Mouse (Mus musculus) mouse trophoblast stem cell (cell line): ENCODE results near the gene Atxn2l.

Source experiments
- in situ Hi-C, 2 experiments: fragments of 300-500 bp; cut with MseI, MboI; formaldehyde crosslinking; loops; 2 replicates in 1 of 2; 3 replicates in 1 of 2; pipeline ENCODE4 v1.15.1; 2025

Atxn2l gene

GRCm38 (mm10) chr7:126463547-126463946 is 39.7 kb downstream of the Atxn2l start:
- in situ Hi-C loops: no loop called here

GRCm38 (mm10) chr7:126463004-126463403 is 40.2 kb downstream of the Atxn2l start, which contains the start of gene Atp2a1:
Gene Atp2a1, minus strand, starts transcription at chr7:126463108.
- in situ Hi-C loops: no loop called here

GRCm38 (mm10) chr7:126461626-126462025 is 41.6 kb downstream of the Atxn2l start:
- in situ Hi-C loops: no loop called here

- in situ Hi-C loops: no loop called here
Measured at GRCm38 (mm10) chr7:126460623-126461399, 42.4 kb downstream of the Atxn2l start.

GRCm38 (mm10) chr7:126458844-126459618 is 44.2 kb downstream of the Atxn2l start:
- in situ Hi-C loops: no loop called here

- in situ Hi-C loops: no loop called here
Measured at GRCm38 (mm10) chr7:126458225-126458624, 45.0 kb downstream of the Atxn2l start.

- in situ Hi-C loops: no loop called here
Measured at GRCm38 (mm10) chr7:126456382-126457266, 46.6 kb downstream of the Atxn2l start.

- in situ Hi-C loops: no loop called here
Measured at GRCm38 (mm10) chr7:126455242-126455641, 48.0 kb downstream of the Atxn2l start.

GRCm38 (mm10) chr7:126453861-126454260 is 49.4 kb downstream of the Atxn2l start:
- in situ Hi-C loops: no loop called here

GRCm38 (mm10) chr7:126452244-126452643 is 51.0 kb downstream of the Atxn2l start:
- in situ Hi-C loops: no loop called here

- in situ Hi-C loops: no loop called here
Measured at GRCm38 (mm10) chr7:126450641-126451040, 52.6 kb downstream of the Atxn2l start.

- in situ Hi-C loops: no loop called here
Measured at GRCm38 (mm10) chr7:126449991-126450390, 53.2 kb downstream of the Atxn2l start.

GRCm38 (mm10) chr7:126448481-126448880 is 54.8 kb downstream of the Atxn2l start:
- in situ Hi-C loops: no loop called here

GRCm38 (mm10) chr7:126446217-126446616 is 57.0 kb downstream of the Atxn2l start:
- in situ Hi-C loops: no loop called here

GRCm38 (mm10) chr7:126445104-126445815 is 58.0 kb downstream of the Atxn2l start:
- in situ Hi-C loops: no loop called here

- in situ Hi-C loops: no loop called here
Measured at GRCm38 (mm10) chr7:126444536-126444935, 58.7 kb downstream of the Atxn2l start.

- in situ Hi-C loops: no loop called here
Measured at GRCm38 (mm10) chr7:126443997-126444396, 59.2 kb downstream of the Atxn2l start.
